Mouse (Mus musculus) kidney, postnatal 4 days (tissue): ENCODE data around the gene Pga5.

Experiments used
- DNase-seq, 2 experiments: peaks; one replicate each; pipeline ENCODE4 v3.0.0; 2021; ENCODE audit warnings: mixed read lengths in 2 of 2

Gene Pga5

DNA sequence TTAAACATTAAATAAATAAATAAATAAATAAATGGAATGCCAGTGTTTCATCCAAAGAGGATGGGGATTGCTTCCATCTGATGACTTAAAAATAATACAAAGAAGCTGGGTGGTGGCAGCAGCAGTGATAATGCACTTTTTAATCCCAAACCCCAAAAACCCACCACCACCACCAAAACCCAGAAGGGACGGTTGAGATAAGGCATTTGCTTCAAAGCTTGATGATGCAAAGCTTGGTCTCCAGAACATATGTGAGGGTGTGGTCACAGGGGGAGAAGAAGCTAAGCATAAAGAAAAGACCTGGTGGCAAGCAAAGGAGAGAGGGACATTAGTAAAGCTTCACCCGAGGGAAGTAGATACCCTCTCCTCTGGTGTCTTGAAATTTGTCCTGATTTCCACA lies 16.0 kb downstream of the Pga5 start:
- DNase-seq, result no peak

DNA sequence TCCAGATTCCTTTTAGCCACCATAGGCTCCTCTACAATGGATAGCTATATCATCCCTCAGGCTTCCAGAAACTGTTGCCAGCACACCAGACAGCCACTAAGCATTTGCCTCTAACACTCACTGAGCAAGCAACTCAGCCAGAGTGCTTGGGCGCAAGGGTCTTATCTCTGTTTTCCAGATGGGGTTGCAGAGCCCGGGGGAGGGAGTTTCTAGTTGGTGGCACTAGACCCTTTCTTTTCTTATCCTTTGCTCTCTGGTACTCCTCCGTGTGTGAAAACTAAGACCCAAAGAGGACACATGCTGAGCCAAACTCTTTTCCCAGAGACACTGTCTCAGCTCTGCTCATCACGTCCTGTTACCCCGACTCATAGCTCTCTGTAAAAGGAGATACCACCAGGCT lies 16.5 kb downstream of the Pga5 start:
- DNase-seq, result no peak

DNA sequence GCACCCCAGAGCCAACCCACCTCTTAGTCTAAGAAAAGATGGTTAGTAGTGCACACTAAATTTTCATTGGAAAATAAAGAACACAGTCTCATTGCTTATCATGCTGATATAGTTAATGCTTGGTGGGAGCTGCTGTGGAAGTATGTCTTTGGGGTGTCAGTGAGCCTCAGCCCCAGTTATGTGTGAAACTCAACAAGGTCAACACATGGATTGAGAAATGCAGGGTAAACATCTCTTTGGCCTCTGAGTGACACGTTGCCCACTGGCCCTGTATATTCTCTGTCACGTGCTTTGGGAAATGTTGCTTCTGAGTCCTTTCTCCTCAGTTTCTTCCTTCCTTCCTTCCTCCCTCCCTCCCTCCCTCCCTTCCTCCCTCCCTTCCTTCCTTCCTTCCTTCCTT lies 19.5 kb downstream of the Pga5 start:
- DNase-seq, result no peak

DNA sequence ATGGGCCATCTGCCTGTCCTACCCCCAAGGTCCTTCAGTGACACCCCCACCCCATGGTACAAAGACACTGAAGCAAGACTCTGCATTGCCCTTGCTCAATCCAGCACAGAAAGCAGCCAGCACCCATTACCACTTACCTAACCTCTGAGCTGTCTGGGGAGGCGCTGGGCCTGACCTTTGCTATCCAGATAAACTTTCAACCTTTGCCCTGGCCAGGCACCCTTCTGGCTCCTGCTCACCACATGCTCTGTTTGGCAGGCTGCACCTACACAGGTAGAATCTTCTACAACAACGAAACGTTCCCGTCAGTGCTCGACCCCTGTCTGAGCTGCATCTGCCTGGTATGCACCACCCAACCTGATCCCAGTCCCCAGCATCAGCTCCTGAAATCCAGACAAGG lies 20.1 kb downstream of the Pga5 start:
- no peak for DNase-seq

DNA sequence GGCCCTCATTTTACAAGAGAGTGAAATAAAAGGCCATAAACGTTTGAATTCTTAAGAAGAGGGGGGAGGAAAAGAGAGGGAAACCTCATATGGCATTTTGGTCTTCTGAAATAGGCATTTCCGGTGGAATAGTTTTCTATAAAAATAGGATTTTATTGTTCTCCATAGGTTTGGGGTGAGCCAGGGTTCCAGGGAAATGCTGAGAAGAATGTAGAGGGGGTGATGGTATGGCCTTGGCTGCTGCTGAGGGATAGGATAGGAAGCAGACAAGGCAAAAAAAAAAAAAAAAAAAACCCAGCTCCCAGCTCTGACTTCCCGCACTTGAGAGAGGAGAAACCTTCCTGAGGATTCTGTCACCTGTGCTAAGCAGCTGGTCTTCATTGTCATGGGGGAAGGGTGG lies 21.8 kb downstream of the Pga5 start:
- no peak for DNase-seq

DNA sequence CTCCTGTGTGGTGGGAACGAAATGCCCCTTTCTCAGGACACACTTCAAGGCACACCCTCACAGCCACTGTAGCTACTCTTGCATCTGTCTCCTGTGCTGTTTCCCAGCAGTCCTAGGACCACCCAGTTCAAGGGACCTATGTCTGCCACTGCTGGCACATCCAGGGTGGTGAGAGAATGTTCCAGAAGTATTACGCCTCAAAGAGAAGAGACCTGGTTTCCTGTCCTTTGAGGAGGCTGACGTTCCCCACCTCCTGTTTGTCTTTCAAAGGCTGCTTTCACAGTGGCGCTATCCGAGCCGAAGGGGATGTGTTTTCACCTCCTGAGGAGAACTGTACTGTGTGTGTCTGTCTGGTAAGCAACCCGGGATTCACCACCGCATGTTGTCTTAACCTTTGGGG lies 29.7 kb downstream of the Pga5 start:
- no peak for DNase-seq

DNA sequence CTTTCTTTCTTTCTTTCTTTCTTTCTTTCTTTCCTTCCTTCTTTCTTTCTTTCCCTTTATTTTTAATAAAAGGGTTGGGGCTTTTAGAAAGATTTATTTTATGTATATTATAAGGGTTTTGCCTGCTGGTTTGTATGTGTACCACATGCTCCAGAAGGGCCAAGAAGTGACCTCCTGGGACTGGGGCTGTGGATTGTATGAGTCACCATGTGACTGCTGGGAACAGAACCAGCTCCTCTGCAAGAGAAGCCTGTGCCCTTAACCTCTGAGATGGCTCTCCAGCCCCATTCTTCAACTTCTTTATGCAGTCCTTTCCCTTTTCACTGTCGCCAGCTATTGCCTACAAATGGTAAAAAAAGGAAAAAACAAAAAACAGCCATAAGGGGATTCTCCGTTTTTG lies 32.3 kb downstream of the Pga5 start:
- DNase-seq, result no peak

DNA sequence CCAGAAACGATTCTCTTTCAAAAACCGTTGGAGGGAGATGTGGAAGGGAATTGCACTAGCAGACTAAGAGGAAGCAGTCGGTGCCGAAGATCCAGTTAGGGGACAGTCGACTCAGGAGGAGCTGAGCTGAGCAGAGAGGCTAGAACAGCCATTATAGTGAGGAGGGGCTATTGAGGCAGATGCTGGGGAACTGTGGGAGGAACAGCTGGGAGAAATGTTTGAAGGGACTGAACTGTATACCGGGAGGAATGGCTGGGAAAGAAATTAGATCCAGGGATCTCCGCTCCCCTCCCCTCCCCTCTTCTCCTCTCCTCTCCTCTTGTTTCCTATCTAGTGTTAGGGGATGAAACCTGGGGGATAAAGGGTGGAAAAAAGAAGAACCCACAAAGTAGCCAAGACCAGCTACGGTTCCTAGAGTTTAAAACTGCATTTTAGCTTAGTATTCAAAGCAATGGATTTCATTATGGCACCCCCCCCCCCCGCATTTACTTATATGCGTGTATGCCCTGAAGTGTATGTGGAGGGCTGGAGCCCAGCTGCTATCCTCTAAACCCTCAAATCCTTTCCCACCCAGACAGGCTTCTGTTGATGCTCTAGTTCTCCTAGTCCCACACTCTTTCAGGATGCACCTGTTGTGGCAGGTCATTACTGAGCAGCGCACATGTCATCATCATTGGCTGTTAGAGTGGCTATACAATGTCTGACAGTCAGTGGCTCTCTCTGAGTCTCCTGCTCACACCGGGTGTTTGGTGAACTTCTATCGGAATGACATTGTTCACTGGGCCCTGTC lies 37.1 kb downstream of the Pga5 start:
- DNase-seq, result no peak

DNA sequence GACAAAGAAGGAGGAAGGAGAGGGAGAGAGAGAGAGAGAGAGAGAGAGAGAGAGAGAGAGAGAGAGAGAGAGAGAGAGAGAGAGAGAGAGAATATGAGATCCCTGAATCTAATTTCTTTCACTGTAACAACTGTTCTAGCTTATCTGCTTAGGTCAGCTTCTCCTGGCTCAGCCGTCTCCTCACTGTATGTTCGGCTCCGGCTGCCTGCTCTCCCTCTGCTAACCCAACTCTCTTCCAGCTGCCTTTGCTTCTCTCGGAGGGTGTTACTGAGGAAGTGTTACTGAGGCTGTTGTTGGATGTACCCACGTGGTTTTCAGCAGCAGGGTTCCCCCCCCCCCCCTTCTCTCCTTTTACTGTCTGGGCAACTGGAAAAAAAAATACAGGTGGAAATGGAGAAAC lies 37.8 kb downstream of the Pga5 start:
- DNase-seq, result peak in 1 of 2 experiments; percentile 13

DNA sequence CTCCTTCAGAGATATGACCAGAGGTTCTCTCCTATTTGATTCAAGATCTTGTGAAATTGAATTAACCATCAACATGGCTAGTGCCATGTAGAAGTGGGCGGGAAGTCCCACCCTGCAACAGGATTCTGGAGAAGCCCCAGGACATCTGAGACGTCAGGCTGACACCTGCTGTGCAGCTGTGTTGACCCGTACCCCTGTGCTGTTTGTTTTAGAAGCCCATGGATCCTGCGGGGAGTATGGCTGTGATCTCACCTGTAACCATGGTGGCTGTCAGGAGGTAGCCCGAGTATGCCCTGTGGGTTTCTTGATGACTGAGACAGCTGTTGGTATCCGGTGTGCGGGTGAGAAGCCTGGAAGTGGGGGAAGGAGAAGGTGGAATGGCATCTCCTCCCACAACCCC lies 40.0 kb downstream of the Pga5 start:
- DNase-seq, result no peak

DNA sequence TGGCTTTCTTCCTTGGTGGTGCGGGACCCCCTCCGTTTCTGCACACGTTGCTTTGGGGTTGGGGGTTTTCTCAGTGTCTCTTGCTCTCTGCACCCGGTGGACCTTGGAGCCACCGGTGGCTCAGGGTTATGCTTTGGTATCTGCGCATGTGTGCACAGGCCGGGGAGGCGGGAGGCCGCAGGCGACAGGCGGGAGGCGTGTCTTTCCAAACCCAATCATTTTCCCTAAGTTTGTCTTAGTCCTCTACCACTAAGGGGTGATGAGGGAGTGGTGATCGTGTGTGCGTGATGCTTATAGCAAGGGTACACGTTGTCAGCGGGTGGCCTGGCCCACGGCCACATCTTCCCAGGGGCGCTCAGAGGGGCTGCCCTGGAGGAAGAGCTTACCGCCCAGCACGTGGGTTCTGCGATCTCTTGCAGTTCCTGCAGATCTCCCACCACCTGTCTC lies 43.0 kb downstream of the Pga5 start:
- DNase-seq, result peak; percentile 72 to 82

DNA sequence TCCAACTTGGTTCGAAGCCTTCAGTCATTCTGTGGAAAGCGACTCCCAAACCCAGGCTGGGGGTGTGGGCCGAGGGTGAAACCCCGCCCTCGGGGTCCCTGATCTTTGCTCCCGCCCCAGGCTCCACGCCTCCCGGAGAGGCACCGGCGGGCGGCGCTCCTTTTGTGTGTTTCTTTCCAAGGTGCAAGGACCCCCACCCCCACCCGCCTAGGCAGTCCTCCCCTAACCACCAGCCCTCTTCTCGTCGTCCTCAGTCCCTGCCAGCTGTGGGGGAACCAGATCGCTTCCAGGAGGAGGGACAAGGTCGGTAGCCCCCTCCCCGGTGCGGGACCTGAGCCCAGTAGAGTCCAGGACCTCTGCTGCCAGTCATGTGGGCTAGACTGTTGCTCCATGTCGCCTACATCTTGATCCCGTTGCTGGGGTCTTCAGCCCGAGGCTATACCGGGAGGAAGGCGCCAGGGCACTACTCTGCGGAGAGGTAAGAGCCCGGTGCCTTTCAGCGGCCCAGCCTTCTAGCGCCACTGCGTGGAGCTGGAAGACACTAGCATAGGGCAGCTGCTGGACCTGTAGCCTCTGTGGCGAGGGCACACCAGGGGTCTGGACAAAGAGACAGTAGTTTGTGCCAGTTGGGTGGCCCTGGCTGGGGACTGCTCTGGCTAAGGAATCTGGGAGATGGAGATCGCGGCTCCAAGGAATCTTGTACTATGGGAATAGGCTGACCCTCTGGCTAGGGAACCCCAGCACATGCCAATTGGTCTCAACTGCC lies 43.6 kb downstream of the Pga5 start, which contains the start of gene Vwce:
Vwce (plus strand) TSS at position 108 of the 766 bp plus-strand sequence.
- peak; percentile 62 to 78 for DNase-seq
